Mouse (Mus musculus): ENCODE data around the gene Itprid1. TPM values are rescaled to one million over a fixed set of nuclear protein-coding genes. Genes with fewer than 3 reads are reported as not detected.

Gene Itprid1
- polyA plus RNA-seq, 1 experiment from 2014 or later, result not detected

GRCm38 (mm10) chr6:55901568-55902328 lies 65.1 kb downstream of the Itprid1 start:
- H3K27me3 ChIP-seq (ENCODE audit: control insufficient read depth, insufficient read depth, low read length), result no peaks in the 10 kb centered on the region
- H3K4me2 ChIP-seq (ENCODE audit: low read length), result no peak overlapping the region
- H3K9me3 ChIP-seq (ENCODE audit: control insufficient read depth, low read length), result no peaks in the 10 kb centered on the region
- ATAC-seq (ENCODE audit: insufficient number of reproducible peaks, insufficient read depth, low FRiP score, low read depth), result no peak
- H3K9ac ChIP-seq (ENCODE audit: low read length), result no peak overlapping the region
- H3K27ac ChIP-seq (replicated peaks in 1 of 2; ENCODE audit: control insufficient read depth in 1 of 2, insufficient read depth in 1 of 2, low read depth in 2 of 2, low read length in 2 of 2), result no peak overlapping the region
- H3K36me3 ChIP-seq (ENCODE audit: control insufficient read depth, insufficient read depth, low read length), result no peaks in the 10 kb centered on the region
- WGBS, result 66% methylated on average over 5 of the region's 5 CpGs
- no peak overlapping the region for H3K4me3 ChIP-seq (ENCODE audit: control insufficient read depth in 1 of 2, insufficient read depth in 1 of 2, low read depth in 1 of 2, low read length in 2 of 2)
- H3K4me1 ChIP-seq (ENCODE audit: control insufficient read depth in 2 of 2, insufficient read depth in 2 of 2, low read length in 2 of 2), result no peaks in the 10 kb centered on the region

GRCm38 (mm10) chr6:55902329-55902605 lies 65.6 kb downstream of the Itprid1 start:
- H3K9me3 ChIP-seq (ENCODE audit: control insufficient read depth, low read length), result no peaks in the 10 kb centered on the region
- H3K36me3 ChIP-seq (ENCODE audit: control insufficient read depth, insufficient read depth, low read length), result no peaks in the 10 kb centered on the region
- no peak overlapping the region for H3K9ac ChIP-seq (ENCODE audit: low read length)
- WGBS, result 88% methylated on average over 1 of the region's 1 CpGs
- H3K27ac ChIP-seq (replicated peaks in 1 of 2; ENCODE audit: control insufficient read depth in 1 of 2, insufficient read depth in 1 of 2, low read depth in 2 of 2, low read length in 2 of 2), result no peak overlapping the region
- H3K4me2 ChIP-seq (ENCODE audit: low read length), result no peak overlapping the region
- H3K4me3 ChIP-seq (ENCODE audit: control insufficient read depth in 1 of 2, insufficient read depth in 1 of 2, low read depth in 1 of 2, low read length in 2 of 2), result no peak overlapping the region
- ATAC-seq (ENCODE audit: insufficient number of reproducible peaks, insufficient read depth, low FRiP score, low read depth), result no peak
- no peaks in the 10 kb centered on the region for H3K4me1 ChIP-seq (ENCODE audit: control insufficient read depth in 2 of 2, insufficient read depth in 2 of 2, low read length in 2 of 2)
- no peaks in the 10 kb centered on the region for H3K27me3 ChIP-seq (ENCODE audit: control insufficient read depth, insufficient read depth, low read length)

GRCm38 (mm10) chr6:55919206-55919605 lies 82.5 kb downstream of the Itprid1 start:
- H3K4me3 ChIP-seq (ENCODE audit: control insufficient read depth in 1 of 2, insufficient read depth in 1 of 2, low read depth in 1 of 2, low read length in 2 of 2), result no peak overlapping the region
- no peaks in the 10 kb centered on the region for H3K4me1 ChIP-seq (ENCODE audit: control insufficient read depth in 2 of 2, insufficient read depth in 2 of 2, low read length in 2 of 2)
- ATAC-seq (ENCODE audit: insufficient number of reproducible peaks, insufficient read depth, low FRiP score, low read depth), result no peak
- 75% methylated on average over 5 of the region's 5 CpGs for WGBS
- H3K27ac ChIP-seq (replicated peaks in 1 of 2; ENCODE audit: control insufficient read depth in 1 of 2, insufficient read depth in 1 of 2, low read depth in 2 of 2, low read length in 2 of 2), result no peak overlapping the region
- no peaks in the 10 kb centered on the region for H3K9me3 ChIP-seq (ENCODE audit: control insufficient read depth, low read length)
- H3K4me2 ChIP-seq (ENCODE audit: low read length), result no peak overlapping the region
- no peaks in the 10 kb centered on the region for H3K36me3 ChIP-seq (ENCODE audit: control insufficient read depth, insufficient read depth, low read length)
- H3K9ac ChIP-seq (ENCODE audit: low read length), result no peak overlapping the region
- H3K27me3 ChIP-seq (ENCODE audit: control insufficient read depth, insufficient read depth, low read length), result no peaks in the 10 kb centered on the region

- no peaks in the 10 kb centered on the region for H3K4me1 ChIP-seq (ENCODE audit: control insufficient read depth in 2 of 2, insufficient read depth in 2 of 2, low read length in 2 of 2)
- no peak overlapping the region for H3K4me3 ChIP-seq (ENCODE audit: control insufficient read depth in 1 of 2, insufficient read depth in 1 of 2, low read depth in 1 of 2, low read length in 2 of 2)
- no peaks in the 10 kb centered on the region for H3K9me3 ChIP-seq (ENCODE audit: control insufficient read depth, low read length)
- no peaks in the 10 kb centered on the region for H3K27me3 ChIP-seq (ENCODE audit: control insufficient read depth, insufficient read depth, low read length)
- H3K27ac ChIP-seq (replicated peaks in 1 of 2; ENCODE audit: control insufficient read depth in 1 of 2, insufficient read depth in 1 of 2, low read depth in 2 of 2, low read length in 2 of 2), result no peak overlapping the region
- no peak for ATAC-seq (ENCODE audit: insufficient number of reproducible peaks, insufficient read depth, low FRiP score, low read depth)
- no peak overlapping the region for H3K4me2 ChIP-seq (ENCODE audit: low read length)
- 75% methylated on average over 3 of the region's 3 CpGs for WGBS
- no peak overlapping the region for H3K9ac ChIP-seq (ENCODE audit: low read length)
- no peaks in the 10 kb centered on the region for H3K36me3 ChIP-seq (ENCODE audit: control insufficient read depth, insufficient read depth, low read length)
These were observed 83.6 kb downstream of the Itprid1 start for GRCm38 (mm10) chr6:55920282-55920720.

- Histone ChIP-seq H3K4me2 (ENCODE audit: low read length) (no peak overlapping the region), H3K27ac (replicated peaks in 1 of 2; ENCODE audit: control insufficient read depth in 1 of 2, insufficient read depth in 1 of 2, low read depth in 2 of 2, low read length in 2 of 2) (no peak overlapping the region), H3K9ac (ENCODE audit: low read length) (no peak overlapping the region), H3K27me3 (ENCODE audit: control insufficient read depth, insufficient read depth, low read length) (no peaks in the 10 kb centered on the region), H3K4me3 (ENCODE audit: control insufficient read depth in 1 of 2, insufficient read depth in 1 of 2, low read depth in 1 of 2, low read length in 2 of 2) (no peak overlapping the region), H3K36me3 (ENCODE audit: control insufficient read depth, insufficient read depth, low read length) (no peaks in the 10 kb centered on the region), H3K4me1 (ENCODE audit: control insufficient read depth in 2 of 2, insufficient read depth in 2 of 2, low read length in 2 of 2) (no peaks in the 10 kb centered on the region), H3K9me3 (ENCODE audit: control insufficient read depth, low read length) (no peaks in the 10 kb centered on the region)
- WGBS, result 65% methylated on average over 4 of the region's 4 CpGs
- no peak for ATAC-seq (ENCODE audit: insufficient number of reproducible peaks, insufficient read depth, low FRiP score, low read depth)
These were observed 84.4 kb downstream of the Itprid1 start for GRCm38 (mm10) chr6:55920866-55921630.

GRCm38 (mm10) chr6:55944709-55945108 lies 108.0 kb downstream of the Itprid1 start:
- ATAC-seq (ENCODE audit: insufficient number of reproducible peaks, insufficient read depth, low FRiP score, low read depth), result no peak
- 71% methylated on average over 1 of the region's 1 CpGs for WGBS
- Histone ChIP-seq H3K27me3 (ENCODE audit: control insufficient read depth, insufficient read depth, low read length) (no peaks in the 10 kb centered on the region), H3K9ac (ENCODE audit: low read length) (no peak overlapping the region), H3K27ac (replicated peaks in 1 of 2; ENCODE audit: control insufficient read depth in 1 of 2, insufficient read depth in 1 of 2, low read depth in 2 of 2, low read length in 2 of 2) (no peak overlapping the region), H3K4me2 (ENCODE audit: low read length) (no peak overlapping the region), H3K4me3 (ENCODE audit: control insufficient read depth in 1 of 2, insufficient read depth in 1 of 2, low read depth in 1 of 2, low read length in 2 of 2) (no peak overlapping the region), H3K36me3 (ENCODE audit: control insufficient read depth, insufficient read depth, low read length) (no peaks in the 10 kb centered on the region), H3K4me1 (ENCODE audit: control insufficient read depth in 2 of 2, insufficient read depth in 2 of 2, low read length in 2 of 2) (no peaks in the 10 kb centered on the region), H3K9me3 (ENCODE audit: control insufficient read depth, low read length) (no peaks in the 10 kb centered on the region)

GRCm38 (mm10) chr6:55950345-55951110 lies 113.8 kb downstream of the Itprid1 start:
- H3K9me3 ChIP-seq (ENCODE audit: control insufficient read depth, low read length), result no peaks in the 10 kb centered on the region
- H3K4me3 ChIP-seq (ENCODE audit: control insufficient read depth in 1 of 2, insufficient read depth in 1 of 2, low read depth in 1 of 2, low read length in 2 of 2), result no peak overlapping the region
- 66% methylated on average over 8 of the region's 8 CpGs for WGBS
- no peak for ATAC-seq (ENCODE audit: insufficient number of reproducible peaks, insufficient read depth, low FRiP score, low read depth)
- no peak overlapping the region for H3K9ac ChIP-seq (ENCODE audit: low read length)
- no peak overlapping the region for H3K4me2 ChIP-seq (ENCODE audit: low read length)
- no peaks in the 10 kb centered on the region for H3K4me1 ChIP-seq (ENCODE audit: control insufficient read depth in 2 of 2, insufficient read depth in 2 of 2, low read length in 2 of 2)
- H3K36me3 ChIP-seq (ENCODE audit: control insufficient read depth, insufficient read depth, low read length), result no peaks in the 10 kb centered on the region
- H3K27ac ChIP-seq (replicated peaks in 1 of 2; ENCODE audit: control insufficient read depth in 1 of 2, insufficient read depth in 1 of 2, low read depth in 2 of 2, low read length in 2 of 2), result no peak overlapping the region
- no peaks in the 10 kb centered on the region for H3K27me3 ChIP-seq (ENCODE audit: control insufficient read depth, insufficient read depth, low read length)
